Mouse (Mus musculus) limb, embryonic 15.5 days (tissue): Measurements from ENCODE around the gene Sim2. TPM values are rescaled to one million over a fixed set of nuclear protein-coding genes. Genes with fewer than 3 reads are reported as not detected.

Source experiments
- ATAC-seq: fragments of 200-750 bp; cut with Nextera tagmentation; 2 replicates; pipeline ENCODE4 v1.8.0; 2017; ENCODE audit warnings: low read depth, moderate TSS enrichment; ENCODE audit not compliant: insufficient number of reproducible peaks, low FRiP score, low TSS enrichment
- H3K27ac ChIP-seq: fragments of 300-500 bp; sonication (generic); 2 replicates; pipeline ENCODE4 v1.5.1; 2015; ENCODE audit warnings: moderate library complexity, mild to moderate bottlenecking, inconsistent platforms
- H3K27me3 ChIP-seq: fragments of 300-500 bp; sonication (generic); 2 replicates; pipeline ENCODE4 v1.6.1; 2015; ENCODE audit warnings: inconsistent platforms
- H3K36me3 ChIP-seq: fragments of 300-500 bp; sonication (generic); 2 replicates; pipeline ENCODE4 v1.6.1; 2015; ENCODE audit warnings: inconsistent platforms
- H3K4me1 ChIP-seq: fragments of 300-500 bp; sonication (generic); 2 replicates; pipeline ENCODE4 v1.6.1; 2015; ENCODE audit warnings: inconsistent platforms
- H3K4me2 ChIP-seq: fragments of 300-500 bp; sonication (generic); 2 replicates; pipeline ENCODE4 v1.6.1; 2015; ENCODE audit warnings: mild to moderate bottlenecking, inconsistent platforms
- H3K4me3 ChIP-seq: fragments of 300-500 bp; sonication (generic); 2 replicates; pipeline ENCODE4 v1.5.1; 2015; ENCODE audit warnings: mild to moderate bottlenecking, inconsistent platforms
- H3K9ac ChIP-seq: fragments of 300-500 bp; sonication (generic); 2 replicates; pipeline ENCODE4 v1.6.1; 2015; ENCODE audit warnings: inconsistent platforms
- H3K9me3 ChIP-seq: fragments of 300-500 bp; sonication (generic); 2 replicates; pipeline ENCODE4 v1.6.1; 2016; ENCODE audit warnings: inconsistent platforms
- WGBS: fragments of 180-500 bp; shearing (Covaris S2); methylation state at CpG from one replicate; pipeline ENCODE4 v1.1.7; 2015; 5-methylcytosine and 5-hydroxymethylcytosine counted together
- polyA plus RNA-seq: library from polyadenylated mRNA; unstranded; fragments of >200 nt; fragmentation: Nextera tagmentation; extraction: Ambion mirVana; gene quantifications from 2 replicates; pipeline ENCODE4 v1.2.1, GENCODE M21; 2015

Sim2 gene
- polyA plus RNA-seq, 1 experiment from 2014 or later: 0.64 TPM

GRCm38 (mm10) chr16:94150125-94151103 lies 65.7 kb downstream of the Sim2 start:
- no peaks in the 10 kb centered on the region for H3K9me3 ChIP-seq
- 78% methylated on average over 15 of the region's 15 CpGs for WGBS
- no peak overlapping the region for H3K9ac ChIP-seq
- H3K4me1 ChIP-seq: peaks cover 53% of the 10 kb centered on the region
- H3K4me2 ChIP-seq: no peak overlapping the region
- no peak overlapping the region for H3K4me3 ChIP-seq
- no peaks in the 10 kb centered on the region for H3K36me3 ChIP-seq
- ATAC-seq: no peak
- peaks cover 24% of the 10 kb centered on the region for H3K27me3 ChIP-seq
- no peak overlapping the region for H3K27ac ChIP-seq

- WGBS: 48% methylated on average over 14 of the region's 14 CpGs
- no peak for ATAC-seq
- no peaks in the 10 kb centered on the region for H3K36me3 ChIP-seq
- no peak overlapping the region for H3K4me3 ChIP-seq
- H3K4me2 ChIP-seq: no peak overlapping the region
- H3K9me3 ChIP-seq: no peaks in the 10 kb centered on the region
- no peak overlapping the region for H3K9ac ChIP-seq
- peaks cover 37% of the 10 kb centered on the region for H3K4me1 ChIP-seq
- H3K27me3 ChIP-seq: peaks cover 21% of the 10 kb centered on the region
- H3K27ac ChIP-seq: no peak overlapping the region
Observed at GRCm38 (mm10) chr16:94155041-94155653, 70.4 kb downstream of the Sim2 start.

GRCm38 (mm10) chr16:94157819-94158218 lies 73.1 kb downstream of the Sim2 start:
- peaks cover 33% of the 10 kb centered on the region for H3K27me3 ChIP-seq
- ATAC-seq: no peak
- no peak overlapping the region for H3K27ac ChIP-seq
- no peak overlapping the region for H3K4me2 ChIP-seq
- H3K36me3 ChIP-seq: no peaks in the 10 kb centered on the region
- peaks cover 13% of the 10 kb centered on the region for H3K4me1 ChIP-seq
- 30% methylated on average over 8 of the region's 8 CpGs for WGBS
- no peak overlapping the region for H3K4me3 ChIP-seq
- no peak overlapping the region for H3K9ac ChIP-seq
- H3K9me3 ChIP-seq: no peaks in the 10 kb centered on the region

DNA sequence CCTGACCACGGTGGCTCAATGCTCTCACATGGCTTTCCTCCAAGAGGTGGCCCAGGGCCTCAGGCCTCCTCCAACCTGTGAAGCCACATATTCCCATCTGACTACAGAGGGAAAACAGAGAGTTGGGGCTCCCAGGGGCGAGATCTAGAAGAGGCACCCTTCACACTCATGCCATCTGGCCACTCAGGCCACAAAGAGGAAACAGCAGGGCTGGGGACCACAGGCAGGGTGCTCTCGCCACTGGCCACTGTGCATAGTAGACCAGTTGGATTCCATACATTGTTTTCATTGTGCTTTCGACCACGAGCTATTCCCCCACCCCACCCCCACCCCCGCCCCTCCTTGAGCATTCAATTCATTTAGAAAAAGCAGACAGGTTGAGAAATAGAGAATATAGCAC lies 77.3 kb downstream of the Sim2 start:
- no peak overlapping the region for H3K9ac ChIP-seq
- no peak for ATAC-seq
- 62% methylated on average over 6 of the region's 6 CpGs for WGBS
- H3K4me3 ChIP-seq: no peak overlapping the region
- H3K27ac ChIP-seq: no peak overlapping the region
- no peaks in the 10 kb centered on the region for H3K9me3 ChIP-seq
- no peak overlapping the region for H3K4me2 ChIP-seq
- H3K27me3 ChIP-seq: peaks cover 19% of the 10 kb centered on the region
- peaks cover 19% of the 10 kb centered on the region for H3K4me1 ChIP-seq
- H3K36me3 ChIP-seq: no peaks in the 10 kb centered on the region

DNA sequence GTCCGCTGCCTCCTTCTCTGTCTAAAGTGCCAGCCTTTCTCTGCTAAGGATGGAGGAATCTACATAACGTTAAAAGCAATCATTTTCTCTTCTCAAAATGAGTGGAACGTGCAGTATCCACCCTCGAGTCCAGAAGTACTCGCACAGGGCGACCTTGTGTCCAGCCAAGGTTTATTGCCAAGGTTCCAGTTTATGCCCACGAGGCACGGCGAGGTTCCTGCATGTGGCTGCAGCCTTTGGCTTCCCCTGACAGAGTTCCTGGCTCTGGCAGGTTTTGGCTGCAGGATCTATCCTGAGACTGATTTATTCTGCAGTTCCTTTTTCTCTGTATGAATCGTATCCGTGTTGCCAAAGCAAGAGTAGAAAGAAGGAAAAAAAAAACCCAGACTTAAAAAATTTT lies 78.3 kb downstream of the Sim2 start:
- H3K27me3 ChIP-seq: peaks cover 19% of the 10 kb centered on the region
- no peak for ATAC-seq

GRCm38 (mm10) chr16:94164236-94164635 lies 79.5 kb downstream of the Sim2 start:
- H3K4me1 ChIP-seq: peaks cover 19% of the 10 kb centered on the region
- H3K27ac ChIP-seq: no peak overlapping the region
- H3K4me2 ChIP-seq: no peak overlapping the region
- no peaks in the 10 kb centered on the region for H3K36me3 ChIP-seq
- H3K27me3 ChIP-seq: peaks cover 24% of the 10 kb centered on the region
- no peak overlapping the region for H3K9ac ChIP-seq
- no peaks in the 10 kb centered on the region for H3K9me3 ChIP-seq
- ATAC-seq: no peak
- no peak overlapping the region for H3K4me3 ChIP-seq
- 21% methylated on average over 7 of the region's 7 CpGs for WGBS

More for the DNA sequence above, 78.3 kb downstream of the Sim2 start:
- Histone ChIP-seq H3K4me1 (peaks cover 19% of the 10 kb centered on the region), H3K4me3 (no peak overlapping the region), H3K9me3 (no peaks in the 10 kb centered on the region), H3K36me3 (no peaks in the 10 kb centered on the region), H3K9ac (no peak overlapping the region), H3K27ac (no peak overlapping the region), H3K4me2 (no peak overlapping the region)
- 50% methylated on average over 11 of the region's 11 CpGs for WGBS

- no peak overlapping the region for H3K4me3 ChIP-seq
- H3K27me3 ChIP-seq: peaks cover 24% of the 10 kb centered on the region
- H3K27ac ChIP-seq: no peak overlapping the region
- no peaks in the 10 kb centered on the region for H3K9me3 ChIP-seq
- no peak; the same call in 1 of the 2 replicates for ATAC-seq
- no peak overlapping the region for H3K4me2 ChIP-seq
- no peaks in the 10 kb centered on the region for H3K36me3 ChIP-seq
- WGBS: 20% methylated on average over 5 of the region's 5 CpGs
- peaks cover 19% of the 10 kb centered on the region for H3K4me1 ChIP-seq
- no peak overlapping the region for H3K9ac ChIP-seq
Observed at GRCm38 (mm10) chr16:94164978-94165377, 80.2 kb downstream of the Sim2 start.

DNA sequence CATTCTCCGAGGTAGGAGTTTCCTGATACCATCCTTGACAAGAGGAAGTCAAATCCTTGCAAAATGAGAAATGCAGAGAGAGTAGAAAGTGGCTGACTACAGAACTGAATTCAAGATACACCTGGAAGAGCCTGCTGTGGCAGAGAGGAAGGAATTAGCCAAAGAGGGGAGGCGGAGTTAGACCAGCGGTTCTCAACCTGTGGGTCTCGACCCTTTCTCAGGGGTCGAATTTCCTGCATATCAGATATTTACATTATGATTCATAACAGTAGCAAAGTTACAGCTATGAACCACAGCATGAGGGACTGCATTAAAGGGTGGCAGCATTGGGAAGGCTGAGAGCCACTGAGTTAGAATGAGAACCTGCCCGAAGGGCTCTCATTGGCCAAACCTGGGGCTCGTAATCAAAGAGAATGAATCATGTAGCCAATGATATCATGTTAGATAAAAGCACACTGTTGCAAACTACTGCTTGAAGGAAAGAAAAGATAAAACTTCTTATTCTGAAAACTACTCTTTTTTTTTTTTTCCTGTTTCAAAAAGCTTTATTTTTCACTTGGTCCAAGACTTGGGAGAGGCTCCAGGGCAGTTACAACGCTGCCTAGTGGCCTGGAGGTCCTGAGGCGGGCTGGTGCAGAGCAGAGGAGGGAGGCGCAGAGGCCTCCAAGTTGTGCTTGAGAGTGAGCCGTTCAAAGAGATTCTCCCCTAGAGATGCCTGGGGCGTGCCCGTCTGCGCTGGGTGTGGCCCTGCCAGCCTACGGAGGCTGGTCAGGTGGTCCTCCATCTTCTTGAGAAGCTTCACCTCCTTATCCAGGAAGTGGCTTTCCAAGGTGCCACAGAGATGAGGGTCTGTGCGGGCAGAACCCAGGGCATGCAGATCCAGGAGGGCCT lies 84.2 kb downstream of the Sim2 start:
- Histone ChIP-seq H3K36me3 (no peaks in the 10 kb centered on the region), H3K27me3 (peaks cover 15% of the 10 kb centered on the region; the same call in 1 of the 2 replicates), H3K9ac (no peak overlapping the region), H3K4me1 (peaks cover 13% of the 10 kb centered on the region), H3K4me3 (no peak overlapping the region), H3K4me2 (no peak overlapping the region), H3K27ac (no peak overlapping the region), H3K9me3 (no peaks in the 10 kb centered on the region)
- no peak for ATAC-seq
- 89% methylated on average over 16 of the region's 16 CpGs for WGBS

DNA sequence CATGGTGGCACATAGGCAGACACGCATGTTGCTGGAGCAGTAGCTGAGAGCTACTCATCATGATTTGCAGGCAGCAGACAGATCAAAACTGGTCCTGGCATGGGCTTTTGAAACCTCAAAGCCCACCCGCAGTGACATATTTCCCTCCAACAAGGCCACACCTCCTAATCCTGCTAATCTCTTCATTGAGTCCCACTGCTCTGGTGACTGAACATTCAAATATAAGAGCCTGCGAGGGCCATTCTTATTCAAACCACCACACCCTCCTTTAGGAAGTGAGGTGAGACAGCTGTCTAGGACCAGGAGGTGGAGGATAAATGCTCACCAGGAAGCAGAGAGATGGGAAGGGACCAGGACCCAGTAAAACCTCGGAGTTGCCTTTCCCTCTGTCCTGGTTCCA lies 85.5 kb downstream of the Sim2 start:
- 64% methylated on average over 4 of the region's 4 CpGs for WGBS
- no peaks in the 10 kb centered on the region for H3K36me3 ChIP-seq
- ATAC-seq: no peak
- no peaks in the 10 kb centered on the region for H3K9me3 ChIP-seq
- H3K4me2 ChIP-seq: no peak overlapping the region
- H3K9ac ChIP-seq: no peak overlapping the region
- H3K27ac ChIP-seq: no peak overlapping the region
- peaks cover 15% of the 10 kb centered on the region; the same call in 1 of the 2 replicates for H3K27me3 ChIP-seq
- no peaks in the 10 kb centered on the region; the same call in 1 of the 2 replicates for H3K4me1 ChIP-seq
- H3K4me3 ChIP-seq: no peak overlapping the region

DNA sequence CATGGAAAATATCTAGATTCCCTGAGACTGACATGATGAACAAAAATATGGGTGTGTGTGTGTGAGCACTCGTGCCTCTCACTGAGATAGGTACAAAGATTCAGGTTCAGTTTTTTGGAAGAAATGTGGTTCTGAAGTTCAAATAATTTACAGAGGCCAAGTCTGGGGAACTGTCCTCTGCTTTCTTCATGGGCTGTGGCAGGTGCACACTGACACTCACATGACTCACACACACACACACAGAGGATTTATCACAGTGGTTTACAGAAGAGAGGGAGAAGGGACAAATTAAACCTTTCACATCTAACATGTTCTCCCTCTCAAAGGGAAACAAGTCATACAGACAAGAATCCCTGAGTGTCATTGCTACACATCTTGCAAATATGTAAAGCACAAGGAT lies 88.6 kb downstream of the Sim2 start:
- H3K4me3 ChIP-seq: no peak overlapping the region
- no peak overlapping the region for H3K9ac ChIP-seq
- no peak overlapping the region for H3K4me2 ChIP-seq
- H3K27ac ChIP-seq: no peak overlapping the region
- no peaks in the 10 kb centered on the region for H3K4me1 ChIP-seq
- peaks cover 24% of the 10 kb centered on the region for H3K27me3 ChIP-seq
- ATAC-seq: no peak
- H3K9me3 ChIP-seq: no peaks in the 10 kb centered on the region
- WGBS: 90% methylated on average over 1 of the region's 1 CpGs
- H3K36me3 ChIP-seq: no peaks in the 10 kb centered on the region

- Histone ChIP-seq H3K9me3 (no peaks in the 10 kb centered on the region), H3K36me3 (no peaks in the 10 kb centered on the region), H3K4me3 (no peak overlapping the region), H3K27me3 (peaks cover 36% of the 10 kb centered on the region), H3K4me1 (peaks cover 8% of the 10 kb centered on the region), H3K27ac (no peak overlapping the region), H3K4me2 (no peak overlapping the region), H3K9ac (no peak overlapping the region)
- 88% methylated on average over 7 of the region's 7 CpGs for WGBS
- ATAC-seq: no peak
Observed at GRCm38 (mm10) chr16:94175366-94175986, 90.7 kb downstream of the Sim2 start.
